Mouse (Mus musculus) MEL (cell line): ENCODE data around the gene Scnn1a.

Source experiments
- CHD2 ChIP-seq: IDR thresholded peaks from 2 replicates; pipeline ENCODE4 v1.6.1; 2011; ENCODE audit warnings: low read length, improper control_type of control experiment
- CTCF ChIP-seq, 3 experiments: IDR thresholded peaks in 2 of 3; conservative IDR thresholded peaks in 1 of 3; 2 replicates each; pipeline ENCODE4 v1.5.1; 2011 to 2012; ENCODE audit warnings: low read length in 3 of 3, low read depth in 2 of 3, mild to moderate bottlenecking in 2 of 3, improper control_type of control experiment in 1 of 3, inconsistent platforms in 1 of 3, mixed read lengths in 1 of 3, moderate library complexity in 1 of 3; ENCODE audit not compliant: control insufficient read depth in 1 of 3, insufficient read depth in 1 of 3, poor library complexity in 1 of 3, severe bottlenecking in 1 of 3
- GATA1 ChIP-seq: IDR thresholded peaks from 2 replicates; pipeline ENCODE4 v1.6.1; 2011; ENCODE audit warnings: low read depth, low read length, improper control_type of control experiment
- POLR2AphosphoS5 ChIP-seq: IDR thresholded peaks from 2 replicates; pipeline ENCODE4 v1.6.1; 2012; ENCODE audit warnings: low read depth, borderline replicate concordance, mild to moderate bottlenecking, inconsistent platforms, low read length, moderate library complexity, mixed read lengths
- RAD21 ChIP-seq: IDR thresholded peaks from 2 replicates; pipeline ENCODE4 v1.6.1; 2011; ENCODE audit warnings: mild to moderate bottlenecking, low read depth, low read length, improper control_type of control experiment
- ZC3H11A ChIP-seq: IDR thresholded peaks from 2 replicates; pipeline ENCODE4 v1.6.1; 2012; ENCODE audit warnings: low read depth, mild to moderate bottlenecking, inconsistent platforms, low read length, improper control_type of control experiment
- ZKSCAN1 ChIP-seq: IDR thresholded peaks from 2 replicates; pipeline ENCODE4 v1.6.1; 2012; ENCODE audit warnings: low read depth, mild to moderate bottlenecking, inconsistent platforms, low read length, improper control_type of control experiment, moderate library complexity

- TF ChIP-seq CTCF (IDR thresholded peaks at IDR 0.05 in 2 of 3, conservative IDR thresholded peaks at IDR 0.05 in 1 of 3; ENCODE audit: control insufficient read depth in 1 of 3, insufficient read depth in 1 of 3, low read depth in 2 of 3, low read length in 3 of 3, poor library complexity in 1 of 3, severe bottlenecking in 1 of 3) = no peak
- TF ChIP-seq CHD2 = no peak
- no peak for TF ChIP-seq GATA1
- TF ChIP-seq ZC3H11A = no peak
- TF ChIP-seq RAD21 = no peak
- no peak for TF ChIP-seq POLR2AphosphoS5
- TF ChIP-seq ZKSCAN1 = no peak
Observed at GRCm38 (mm10) chr6:125308921-125309320, 11.5 kb upstream of the Scnn1a start.
